Mouse (Mus musculus) intestine, embryonic 14.5 days (tissue): ENCODE data around the gene Sptlc3. TPM values are rescaled to one million over a fixed set of nuclear protein-coding genes. Genes with fewer than 3 reads are reported as not detected.

Experiments used
- ATAC-seq: fragments of 200-750 bp; cut with Nextera tagmentation; replicated peaks from 2 replicates; pipeline ENCODE4 v1.8.0; 2017; ENCODE audit warnings: low read depth, moderate number of reproducible peaks, moderate TSS enrichment, moderate library complexity; ENCODE audit not compliant: low FRiP score, low TSS enrichment
- DNase-seq: peaks from one replicate; pipeline ENCODE4 v3.0.0-alpha.2; 2018; ENCODE audit warnings: low spot score
- H3K27ac ChIP-seq: fragments of 300-500 bp; sonication (generic); 2 replicates; pipeline ENCODE4 v1.5.1; 2014; ENCODE audit warnings: low read depth, mild to moderate bottlenecking, control low read depth
- H3K27me3 ChIP-seq: fragments of 300-500 bp; sonication (generic); replicated peaks from 2 replicates; pipeline ENCODE4 v1.6.1; 2014; ENCODE audit warnings: low read length, control low read depth; ENCODE audit not compliant: control insufficient read depth, insufficient read depth
- H3K36me3 ChIP-seq: fragments of 300-500 bp; sonication (generic); 2 replicates; pipeline ENCODE4 v1.6.1; 2014; ENCODE audit warnings: low read length, control low read depth; ENCODE audit not compliant: control insufficient read depth, insufficient read depth
- H3K4me1 ChIP-seq: fragments of 300-500 bp; sonication (generic); replicated peaks from 2 replicates; pipeline ENCODE4 v1.6.1; 2014; ENCODE audit warnings: low read length, control low read depth, mixed read lengths; ENCODE audit not compliant: control insufficient read depth, insufficient read depth
- H3K4me2 ChIP-seq: fragments of 300-500 bp; sonication (generic); 2 replicates; pipeline ENCODE4 v1.6.1; 2014; ENCODE audit warnings: low read length
- H3K4me3 ChIP-seq: fragments of 300-500 bp; sonication (generic); 2 replicates; pipeline ENCODE4 v1.5.1; 2014; ENCODE audit warnings: low read depth, low read length, control low read depth, mixed read lengths
- H3K9ac ChIP-seq: fragments of 300-500 bp; sonication (generic); 2 replicates; pipeline ENCODE4 v1.6.1; 2014; ENCODE audit warnings: mild to moderate bottlenecking, low read length
- H3K9me3 ChIP-seq: fragments of 300-500 bp; sonication (generic); 2 replicates; pipeline ENCODE4 v1.6.1; 2016; ENCODE audit warnings: low read length, control low read depth; ENCODE audit not compliant: control insufficient read depth
- WGBS: fragments of 180-500 bp; shearing (Covaris S2); extraction: QIAGEN DNeasy Blood & Tissue Kit; methylation state at CpG from one replicate; pipeline ENCODE4 v1.1.7; 2014; 5-methylcytosine and 5-hydroxymethylcytosine counted together
- polyA plus RNA-seq: library from polyadenylated mRNA; unstranded; fragments of >200 nt; fragmentation: Nextera tagmentation; extraction: Ambion mirVana; gene quantifications from 2 replicates; pipeline ENCODE4 v1.2.1, GENCODE M21; 2014

Gene Sptlc3
- polyA plus RNA-seq = not detected in 2 replicates

DNA sequence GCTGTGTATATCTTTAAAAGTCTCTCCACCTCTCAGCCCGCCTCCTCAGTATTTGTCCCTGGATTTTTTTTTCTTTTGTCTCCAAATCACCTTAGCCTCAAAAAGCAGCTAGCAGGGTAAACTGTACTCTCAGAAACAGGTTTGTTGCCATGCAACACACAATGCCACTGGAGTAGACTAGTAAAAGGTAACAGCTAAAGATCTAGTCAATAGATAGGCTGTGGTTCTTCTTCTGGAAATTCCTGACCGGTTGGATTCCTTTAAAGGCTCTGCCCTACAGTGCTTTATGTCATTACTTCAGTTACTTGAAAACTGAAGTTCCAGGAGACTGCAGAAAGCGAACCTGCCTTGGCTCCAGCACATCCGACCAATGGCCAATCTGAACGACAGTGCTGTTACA is at the start of gene Sptlc3:
Gene Sptlc3, plus strand, starts transcription at position 78 of the 400 bp plus-strand sequence.
- Histone ChIP-seq H3K4me3 (no peak within 1 kb of the TSS), H3K4me2 (no peak within 1 kb of the TSS), H3K9ac (no peak within 1 kb of the TSS), H3K27ac (no peak within 1 kb of the TSS), H3K27me3 (no peaks in the 10 kb centered on the region), H3K4me1 (no peaks in the 10 kb centered on the region), H3K36me3 (no peaks in the 10 kb centered on the region), H3K9me3 (no peaks in the 10 kb centered on the region)
- no peak for ATAC-seq
- WGBS = 51% methylated on average over 5 of the region's 5 CpGs
- DNase-seq = no peak

DNA sequence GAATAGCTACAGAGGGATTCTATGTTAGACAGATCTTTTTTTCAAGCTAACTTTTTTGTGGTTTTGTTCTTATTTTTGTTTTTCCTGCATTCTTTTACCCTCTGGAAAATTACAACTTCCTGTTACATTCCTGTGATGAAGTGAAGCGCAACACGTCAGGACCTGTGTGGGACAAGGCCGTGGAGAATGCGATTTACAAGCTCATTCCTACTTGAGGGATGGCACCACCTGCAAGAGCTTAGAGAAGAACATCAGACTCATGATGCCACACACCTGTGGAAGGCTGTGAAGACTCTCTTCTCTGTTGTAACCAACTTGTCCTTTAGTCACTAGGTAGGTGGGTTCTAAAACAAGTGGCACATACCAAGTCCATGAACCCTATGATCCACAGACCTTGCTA is 26.0 kb upstream of the Sptlc3 start:
- H3K27me3 ChIP-seq = no peaks in the 10 kb centered on the region
- H3K4me3 ChIP-seq = no peak overlapping the region
- H3K9ac ChIP-seq = no peak overlapping the region
- H3K4me2 ChIP-seq = no peak overlapping the region
- no peak overlapping the region for H3K27ac ChIP-seq
- H3K36me3 ChIP-seq = no peaks in the 10 kb centered on the region
- WGBS = 74% methylated on average over 4 of the region's 4 CpGs
- ATAC-seq = no peak
- no peak for DNase-seq
- no peaks in the 10 kb centered on the region for H3K9me3 ChIP-seq
- no peaks in the 10 kb centered on the region for H3K4me1 ChIP-seq

DNA sequence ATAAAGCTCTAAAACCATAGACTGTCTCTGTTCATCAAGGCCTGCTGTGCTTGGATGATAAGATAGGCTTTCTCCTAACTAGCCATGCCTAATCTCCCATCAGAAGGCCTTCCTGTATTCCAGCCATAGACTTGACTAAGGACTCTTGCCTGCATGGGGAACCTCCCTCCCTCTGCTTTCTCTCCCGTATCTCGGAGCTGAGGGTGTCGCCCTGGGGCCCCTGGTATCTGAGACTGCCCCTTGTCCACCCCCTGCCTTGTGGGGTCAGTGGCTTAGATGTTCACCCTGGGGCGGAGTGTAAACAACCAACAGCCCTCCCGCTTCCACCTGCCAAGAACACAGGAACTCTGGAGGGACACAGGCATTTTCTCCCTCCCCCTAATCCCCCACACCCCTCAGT is 5.0 kb upstream of the Sptlc3 start:
- WGBS = 64% methylated on average over 5 of the region's 5 CpGs
- DNase-seq = no peak
- H3K27me3 ChIP-seq = no peaks in the 10 kb centered on the region
- H3K4me1 ChIP-seq = no peaks in the 10 kb centered on the region
- H3K9me3 ChIP-seq = no peaks in the 10 kb centered on the region
- H3K4me3 ChIP-seq = no peak overlapping the region
- no peak overlapping the region for H3K4me2 ChIP-seq
- no peak overlapping the region for H3K27ac ChIP-seq
- no peak for ATAC-seq
- H3K36me3 ChIP-seq = no peaks in the 10 kb centered on the region
- H3K9ac ChIP-seq = no peak overlapping the region

DNA sequence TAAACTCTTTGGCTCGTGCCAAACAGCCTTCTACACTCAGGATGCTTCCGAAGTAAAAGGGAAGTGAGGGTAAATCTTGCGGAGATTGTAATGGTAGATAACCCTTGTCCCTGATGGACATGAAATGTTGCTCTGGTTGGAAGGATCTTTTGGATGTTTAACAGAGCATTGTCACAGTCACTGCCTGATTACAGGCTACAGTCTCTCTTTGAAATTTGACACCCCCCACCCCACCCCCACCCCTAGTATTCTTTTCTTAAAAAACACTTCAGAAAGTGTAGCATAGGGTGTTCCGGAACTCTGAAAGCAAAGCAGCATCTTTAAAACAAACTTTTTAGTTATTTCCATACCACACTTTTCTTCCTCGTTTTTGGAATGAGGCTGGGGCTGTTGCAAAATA is 916 bp downstream of the Sptlc3 start:
- Histone ChIP-seq H3K27me3 (no peaks in the 10 kb centered on the region), H3K4me2 (no peak overlapping the region), H3K4me3 (no peak overlapping the region), H3K9ac (no peak overlapping the region), H3K36me3 (no peaks in the 10 kb centered on the region), H3K4me1 (no peaks in the 10 kb centered on the region), H3K9me3 (no peaks in the 10 kb centered on the region), H3K27ac (no peak overlapping the region)
- WGBS = 14% methylated on average over 5 of the region's 5 CpGs
- DNase-seq (no peak), ATAC-seq (no peak)

DNA sequence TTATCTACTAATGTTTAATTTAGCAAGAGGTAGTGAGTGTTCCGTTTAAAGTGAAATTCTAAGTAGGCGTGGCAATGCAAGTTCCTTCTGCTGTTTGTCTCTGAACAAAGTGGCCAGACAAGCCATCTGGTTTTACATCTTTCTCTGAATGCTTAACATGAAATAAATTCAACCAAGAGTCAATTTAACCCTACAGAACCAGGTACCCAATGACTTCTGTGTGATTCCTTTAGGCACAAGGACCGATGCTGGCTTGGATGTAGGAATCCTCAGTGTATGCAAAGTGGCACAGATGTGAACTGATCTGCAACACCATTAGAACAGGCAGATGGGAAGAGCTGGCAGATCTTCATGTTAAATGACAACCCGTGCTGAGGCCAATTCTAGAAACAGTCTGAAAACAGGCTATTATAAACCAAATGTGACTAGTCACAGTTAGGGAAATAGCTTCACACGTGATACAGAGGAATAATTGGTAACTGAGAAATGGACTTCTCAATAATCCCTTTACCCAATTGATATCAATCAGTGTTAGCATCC is 68.3 kb downstream of the Sptlc3 start:
- no peak for ATAC-seq
- Histone ChIP-seq H3K4me3 (no peak overlapping the region), H3K36me3 (no peaks in the 10 kb centered on the region), H3K9me3 (no peaks in the 10 kb centered on the region), H3K4me1 (no peaks in the 10 kb centered on the region), H3K9ac (no peak overlapping the region), H3K27ac (no peak overlapping the region), H3K4me2 (no peak overlapping the region), H3K27me3 (no peaks in the 10 kb centered on the region)
- WGBS = 78% methylated on average over 5 of the region's 5 CpGs
- DNase-seq = no peak

DNA sequence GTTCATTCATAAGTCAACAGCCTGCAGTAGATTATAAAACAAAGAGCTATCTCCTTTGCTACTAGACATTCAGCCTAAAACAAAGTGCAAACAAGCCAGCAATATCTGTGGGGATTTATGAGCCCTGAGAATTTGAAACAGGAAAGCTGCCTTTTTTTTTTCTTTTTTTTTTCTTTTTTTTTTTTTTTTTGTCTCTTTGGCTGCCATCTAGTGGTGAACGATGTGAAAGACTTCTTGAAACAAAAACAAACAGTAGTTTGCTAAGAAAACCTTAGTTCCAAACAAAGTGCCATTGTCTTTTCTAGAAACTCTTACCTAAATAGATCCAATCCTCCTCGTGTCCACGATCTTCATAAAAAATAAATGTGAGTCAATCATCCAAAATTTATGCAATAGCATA is 85.6 kb downstream of the Sptlc3 start:
- Histone ChIP-seq H3K4me3 (no peak overlapping the region), H3K4me2 (no peak overlapping the region), H3K4me1 (no peaks in the 10 kb centered on the region), H3K9me3 (no peaks in the 10 kb centered on the region), H3K9ac (no peak overlapping the region), H3K36me3 (no peaks in the 10 kb centered on the region), H3K27ac (no peak overlapping the region), H3K27me3 (no peaks in the 10 kb centered on the region)
- ATAC-seq (no peak), DNase-seq (no peak)
- WGBS = 14% methylated on average over 3 of the region's 3 CpGs

DNA sequence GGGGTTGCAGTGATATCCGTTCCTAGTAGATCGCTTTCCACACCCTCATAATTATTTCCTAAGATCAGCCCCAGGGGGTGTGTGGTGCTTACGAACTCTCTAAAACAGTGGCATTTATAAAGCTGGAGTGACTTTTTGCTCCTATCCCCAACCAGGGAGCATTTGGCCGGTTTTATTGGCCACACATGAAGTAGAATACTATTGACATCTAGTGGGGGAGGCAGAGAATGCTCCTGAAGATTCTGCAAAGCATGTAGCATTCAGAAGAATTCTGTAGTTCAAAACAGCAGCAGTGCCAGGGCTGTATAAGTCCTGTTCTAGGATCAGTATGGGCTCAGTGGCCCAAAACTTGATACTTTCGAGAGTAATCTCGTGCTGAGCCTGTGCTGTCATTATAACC is 89.1 kb downstream of the Sptlc3 start:
- H3K27me3 ChIP-seq = no peaks in the 10 kb centered on the region
- H3K27ac ChIP-seq = no peak overlapping the region
- H3K36me3 ChIP-seq = no peaks in the 10 kb centered on the region
- H3K4me3 ChIP-seq = no peak overlapping the region
- ATAC-seq = no peak
- no peak overlapping the region for H3K4me2 ChIP-seq
- 33% methylated on average over 6 of the region's 6 CpGs for WGBS
- no peak overlapping the region for H3K9ac ChIP-seq
- H3K4me1 ChIP-seq = no peaks in the 10 kb centered on the region
- DNase-seq = no peak
- H3K9me3 ChIP-seq = no peaks in the 10 kb centered on the region

DNA sequence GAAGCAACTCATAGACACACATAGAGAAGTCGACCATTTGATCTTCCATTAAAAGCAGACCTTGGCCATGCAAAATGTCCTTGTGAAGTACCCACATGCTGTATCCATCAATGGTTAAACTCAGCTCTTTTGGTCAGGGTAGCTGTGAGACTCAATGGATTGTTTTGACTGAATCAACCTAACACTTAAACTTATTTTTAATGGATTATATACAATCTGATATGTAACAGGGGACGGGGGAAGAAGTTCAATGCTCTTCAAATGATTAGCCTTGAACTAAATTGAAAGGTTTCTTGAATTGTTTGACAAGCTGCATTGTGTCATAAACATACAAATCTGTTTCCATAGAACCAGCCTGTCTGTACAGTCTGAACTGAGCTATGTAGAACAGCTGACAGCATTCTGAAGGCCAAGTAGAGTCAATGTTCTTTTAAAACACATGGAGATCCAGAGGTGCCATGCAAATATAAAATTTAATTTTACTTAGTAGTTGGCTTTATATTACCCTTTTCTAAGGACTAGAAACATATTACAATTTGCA is 94.0 kb downstream of the Sptlc3 start:
- Histone ChIP-seq H3K9ac (no peak overlapping the region), H3K4me2 (no peak overlapping the region), H3K36me3 (no peaks in the 10 kb centered on the region), H3K27me3 (no peaks in the 10 kb centered on the region), H3K27ac (no peak overlapping the region), H3K4me1 (no peaks in the 10 kb centered on the region), H3K9me3 (no peaks in the 10 kb centered on the region), H3K4me3 (no peak overlapping the region)
- ATAC-seq = no peak
- no peak for DNase-seq
- 59% methylated on average over 2 of the region's 2 CpGs for WGBS

DNA sequence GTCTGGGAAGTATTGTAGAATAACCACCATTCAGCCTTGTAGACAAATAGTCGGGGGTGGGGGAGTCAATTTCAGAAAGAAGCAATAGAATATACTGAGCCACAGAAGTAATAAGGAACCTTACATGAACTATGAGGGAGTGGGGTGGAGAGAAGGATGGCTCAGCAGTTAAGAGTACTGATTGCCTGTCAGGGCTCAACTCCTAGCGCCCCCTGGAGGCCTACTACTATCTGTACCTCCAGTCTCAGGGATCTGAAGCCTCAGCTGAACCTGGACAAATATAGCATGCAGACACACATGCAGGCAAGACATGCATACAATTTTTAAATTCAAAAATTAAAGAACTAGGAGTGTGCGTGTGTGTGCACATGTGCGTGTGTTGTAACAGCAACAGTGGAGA is 96.2 kb downstream of the Sptlc3 start:
- Histone ChIP-seq H3K9ac (no peak overlapping the region), H3K4me1 (no peaks in the 10 kb centered on the region), H3K4me3 (no peak overlapping the region), H3K4me2 (no peak overlapping the region), H3K36me3 (no peaks in the 10 kb centered on the region), H3K27ac (no peak overlapping the region), H3K27me3 (no peaks in the 10 kb centered on the region), H3K9me3 (no peaks in the 10 kb centered on the region)
- ATAC-seq (0 out of 2 replicates have a peak, but pooled peaks have one; percentile 32), DNase-seq (no peak)
- 47% methylated on average over 4 of the region's 4 CpGs for WGBS
